In genomic region chr9:69294426-69294825, GRCm38 (mm10) we compare ENCODE assay signal across 12 mouse cellular contexts.
"Had no signal": no experiment of that assay in that cellular context is flagged by ENCODE, and none has a peak within 500 bp of the region (broad histone marks: within the 10 kb centered on the region; RNA-seq: fewer than 3 reads in every experiment).

No protein-coding gene starts in this region.

- H3K4me2 ChIP-seq: intestine, embryonic 15.5 days; liver, embryonic 13.5 days; lung, embryonic 14.5 days had no signal

- H3K4me3 ChIP-seq: intestine, embryonic 15.5 days; left cerebral cortex, adult 2 months; liver, embryonic 13.5 days had no signal

- H3K9me3 ChIP-seq: intestine, embryonic 15.5 days; liver, embryonic 13.5 days had no signal

- H3K36me3 ChIP-seq: intestine, embryonic 15.5 days; liver, embryonic 13.5 days had no signal

- DNase-seq: kidney, adult 11 months; kidney, postnatal 14 days; layer of hippocampus, postnatal 36 days; liver, embryonic 13.5 days; lung, embryonic 14.5 days; midbrain, embryonic 14.5 days; thymus, adult 18-20 months; thymus, postnatal 36 days had no signal

- ATAC-seq: intestine, embryonic 15.5 days; lung, postnatal 0 days had no signal

- H3K9ac ChIP-seq: intestine, embryonic 15.5 days; liver, embryonic 13.5 days; lung, embryonic 14.5 days had no signal

- H3K27ac ChIP-seq: intestine, embryonic 15.5 days; left cerebral cortex, adult 2 months; liver, embryonic 13.5 days; macrophage had no signal
